Mouse (Mus musculus) small intestine, adult 2 months (tissue): ENCODE measurements at regions not wholly inside any gene's neighbourhood (a gene's known extent, or its start where the extent isn't known, plus 50 kb on each side); places are given as distances from the start of the nearest gene placed in this dataset.

Source experiments
- H3K27ac ChIP-seq: fragments of 200-500 bp; 2 replicates; pipeline ENCODE4 v1.5.1; 2012; ENCODE audit warnings: low read depth, low read length, control low read depth, inconsistent platforms; ENCODE audit not compliant: insufficient read depth
- H3K27me3 ChIP-seq: fragments of 200-500 bp; 2 replicates; pipeline ENCODE4 v1.6.1; 2012; ENCODE audit warnings: mild to moderate bottlenecking, moderate library complexity, low read length, inconsistent platforms; ENCODE audit not compliant: control insufficient read depth, insufficient read depth
- H3K36me3 ChIP-seq: fragments of 200-500 bp; 2 replicates; pipeline ENCODE4 v1.6.1; 2012; ENCODE audit warnings: mild to moderate bottlenecking, low read length, control low read depth, inconsistent platforms; ENCODE audit not compliant: control insufficient read depth, insufficient read depth
- H3K4me1 ChIP-seq: fragments of 200-500 bp; 2 replicates; pipeline ENCODE4 v1.6.1; 2012; ENCODE audit warnings: low read length, inconsistent platforms, mixed read lengths; ENCODE audit not compliant: control insufficient read depth, insufficient read depth, insufficient read length
- H3K4me3 ChIP-seq: fragments of 200-500 bp; 2 replicates; pipeline ENCODE4 v1.5.1; 2012; ENCODE audit warnings: low read depth, mild to moderate bottlenecking, control low read depth, inconsistent platforms, low read length, moderate library complexity
- CTCF ChIP-seq: fragments of 200-500 bp; IDR thresholded peaks from 2 replicates; pipeline ENCODE4 v1.5.1; 2012; ENCODE audit warnings: low read depth, mild to moderate bottlenecking, control low read depth, inconsistent platforms, low read length, moderate library complexity, mixed read lengths; ENCODE audit not compliant: insufficient replicate concordance, insufficient read length; ENCODE audit errors: extremely low read depth
- POLR2A ChIP-seq: fragments of 200-500 bp; IDR thresholded peaks from 2 replicates; pipeline ENCODE4 v1.6.1; 2012; ENCODE audit warnings: low read depth, mild to moderate bottlenecking, control low read depth, inconsistent platforms, low read length, moderate library complexity
- WGBS: fragments of 180-500 bp; shearing (Covaris S2); methylation state at CpG from one replicate; pipeline ENCODE4 v1.1.7; 2018; 5-methylcytosine and 5-hydroxymethylcytosine counted together

DNA sequence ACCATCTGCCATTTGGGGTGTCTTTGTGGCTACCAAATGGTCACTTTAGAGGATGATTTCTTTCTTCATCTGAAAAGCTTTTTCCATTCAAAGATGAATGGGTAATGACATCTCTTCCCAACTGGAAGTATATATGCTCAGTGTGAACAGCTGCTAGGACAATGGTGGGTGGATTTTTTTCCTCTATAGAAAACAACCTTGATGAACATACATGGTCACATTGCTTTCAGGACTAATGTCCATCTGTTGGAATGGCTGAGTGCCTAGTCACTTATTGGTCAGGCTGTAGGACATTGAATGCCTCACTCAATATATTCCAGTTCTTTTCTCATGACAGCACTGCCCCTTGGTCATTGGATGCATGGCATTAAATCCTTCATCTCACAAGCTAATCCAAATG lies 209.0 kb upstream of the Neil3 start:
- no peak overlapping the region for H3K4me3 ChIP-seq
- no peaks in the 10 kb centered on the region for H3K4me1 ChIP-seq
- H3K36me3 ChIP-seq, result no peaks in the 10 kb centered on the region
- H3K27me3 ChIP-seq, result no peaks in the 10 kb centered on the region
- no peak for TF ChIP-seq POLR2A
- TF ChIP-seq CTCF, result no peak
- H3K27ac ChIP-seq, result no peak overlapping the region

- H3K27ac ChIP-seq, result no peak overlapping the region
- H3K4me1 ChIP-seq, result no peaks in the 10 kb centered on the region
- no peaks in the 10 kb centered on the region for H3K27me3 ChIP-seq
- no peaks in the 10 kb centered on the region for H3K36me3 ChIP-seq
- TF ChIP-seq CTCF (no peak), POLR2A (no peak)
- WGBS, result 71% methylated on average over 1 of the region's 1 CpGs
- no peak overlapping the region for H3K4me3 ChIP-seq
Measured at GRCm38 (mm10) chr8:53868567-53868966, 208.8 kb upstream of the Vegfc start.

DNA sequence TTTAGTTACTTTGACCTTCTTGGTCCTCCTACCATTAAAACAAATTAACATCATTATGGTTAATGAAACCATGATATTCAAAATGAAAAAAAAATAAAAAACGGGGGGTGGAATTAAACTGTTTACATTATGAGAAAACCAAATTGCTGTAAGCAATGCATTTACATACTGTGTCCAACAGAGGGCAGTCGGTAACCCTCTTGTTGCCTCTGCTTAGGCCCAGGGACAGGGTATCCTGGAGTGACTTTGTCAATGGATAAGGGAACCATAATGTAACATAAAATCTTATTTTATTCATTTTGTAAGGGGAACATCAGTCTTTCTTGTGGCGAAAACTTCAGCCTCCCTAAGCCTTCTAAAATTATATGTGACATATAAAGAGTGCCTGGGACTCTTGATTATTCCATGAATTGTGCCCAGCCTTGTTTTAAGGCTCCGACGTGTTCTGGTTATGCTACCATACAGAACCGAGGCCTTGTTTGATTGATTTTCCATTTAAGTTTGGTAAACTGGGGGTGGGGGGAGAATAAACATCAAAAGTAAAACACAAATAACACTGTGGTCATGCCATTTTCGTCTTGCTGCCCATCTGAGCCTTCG lies 207.3 kb upstream of the Vegfc start:
- H3K4me1 ChIP-seq, result no peaks in the 10 kb centered on the region
- no peaks in the 10 kb centered on the region for H3K36me3 ChIP-seq
- 60% methylated on average over 8 of the region's 8 CpGs for WGBS
- H3K27ac ChIP-seq, result no peak overlapping the region
- peak; percentile 43; the same call in 1 of the 2 replicates for TF ChIP-seq CTCF
- TF ChIP-seq POLR2A, result no peak
- no peaks in the 10 kb centered on the region for H3K27me3 ChIP-seq
- H3K4me3 ChIP-seq, result no peak overlapping the region

DNA sequence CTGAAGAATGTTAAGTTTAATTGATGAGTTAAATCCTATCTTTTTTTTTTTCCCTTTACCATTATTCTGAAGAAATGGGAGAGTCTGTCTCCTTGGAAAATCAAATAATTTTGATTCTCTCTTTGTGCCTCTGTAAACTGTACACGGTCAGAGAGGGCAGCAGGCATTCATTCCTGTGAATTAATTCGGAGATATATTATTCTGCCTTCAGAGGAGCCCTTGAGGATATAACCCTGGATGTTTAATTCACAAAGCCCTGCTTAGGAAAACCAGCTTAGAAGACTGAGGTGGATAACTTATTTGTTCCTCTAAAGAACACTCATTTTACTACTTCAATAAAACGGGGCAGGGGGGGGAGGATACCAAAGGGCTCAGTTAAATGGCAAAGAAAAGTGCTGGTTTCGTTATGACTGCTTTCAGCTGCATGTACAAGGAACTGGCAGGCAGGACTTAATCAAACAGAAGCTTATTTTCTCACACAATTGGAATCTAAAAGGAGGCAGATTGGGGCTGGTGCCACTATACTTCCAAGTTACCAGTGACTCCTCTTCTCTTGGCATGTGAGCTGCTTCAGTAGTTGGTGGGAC lies 205.3 kb upstream of the Vegfc start:
- Histone ChIP-seq H3K36me3 (no peaks in the 10 kb centered on the region), H3K4me3 (no peak overlapping the region), H3K4me1 (no peaks in the 10 kb centered on the region), H3K27me3 (no peaks in the 10 kb centered on the region), H3K27ac (no peak overlapping the region)
- no peak for TF ChIP-seq CTCF
- 39% methylated on average over 4 of the region's 4 CpGs for WGBS

GRCm38 (mm10) chr8:53878846-53879245 lies 198.6 kb upstream of the Vegfc start:
- Histone ChIP-seq H3K36me3 (no peaks in the 10 kb centered on the region), H3K27me3 (no peaks in the 10 kb centered on the region), H3K4me3 (no peak overlapping the region), H3K4me1 (no peaks in the 10 kb centered on the region), H3K27ac (no peak overlapping the region)
- WGBS, result 82% methylated on average over 7 of the region's 7 CpGs
- TF ChIP-seq POLR2A (no peak), CTCF (no peak)

DNA sequence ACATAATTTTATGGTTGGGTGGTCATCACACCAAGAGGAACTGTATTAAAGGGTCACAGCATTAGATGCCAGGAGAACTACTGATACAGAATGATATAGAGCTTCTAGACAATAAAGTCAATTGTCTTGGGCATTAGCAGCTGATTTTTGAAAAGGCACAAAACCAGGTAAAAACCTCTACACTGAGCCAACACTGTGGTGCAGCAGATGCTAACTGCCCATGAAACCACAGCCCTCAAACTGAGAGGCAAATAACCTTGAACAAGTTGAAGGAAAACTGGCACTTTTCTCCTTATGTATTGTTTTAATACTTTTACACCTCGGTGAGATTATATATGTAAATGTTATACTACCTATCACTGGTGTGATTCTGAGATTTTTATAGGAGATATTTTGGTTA lies 195.9 kb upstream of the Vegfc start:
- H3K27ac ChIP-seq, result no peak overlapping the region
- TF ChIP-seq CTCF (no peak), POLR2A (no peak)
- no peaks in the 10 kb centered on the region for H3K36me3 ChIP-seq
- no peaks in the 10 kb centered on the region for H3K4me1 ChIP-seq
- no peak overlapping the region for H3K4me3 ChIP-seq
- no peaks in the 10 kb centered on the region for H3K27me3 ChIP-seq
- WGBS, result 67% methylated on average over 1 of the region's 1 CpGs

DNA sequence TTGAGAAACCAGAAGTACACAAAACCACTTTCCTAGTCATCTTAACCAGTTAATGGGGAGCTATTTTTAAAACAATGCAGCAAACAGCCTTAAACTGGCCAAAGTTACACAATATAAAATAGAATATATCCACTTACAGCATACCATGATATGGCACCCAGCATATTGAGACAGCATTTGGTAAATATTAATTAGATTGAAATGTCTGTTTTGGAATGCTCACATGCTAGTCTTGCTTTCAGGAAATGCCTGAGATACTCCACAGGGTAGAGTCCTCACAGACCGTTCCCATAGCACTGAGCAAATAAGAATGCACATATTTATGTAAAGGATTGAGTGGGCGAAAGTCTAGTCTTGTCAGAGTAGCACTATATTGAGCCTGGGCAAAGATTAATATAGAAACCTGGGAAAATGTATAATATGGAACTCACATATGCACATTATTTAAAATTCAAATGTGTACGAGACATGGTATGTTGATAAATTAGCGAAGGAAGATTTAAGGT lies 185.1 kb upstream of the Vegfc start:
- H3K27me3 ChIP-seq, result no peaks in the 10 kb centered on the region
- no peak overlapping the region for H3K4me3 ChIP-seq
- H3K36me3 ChIP-seq, result no peaks in the 10 kb centered on the region
- no peak for TF ChIP-seq CTCF
- TF ChIP-seq POLR2A, result no peak
- H3K27ac ChIP-seq, result no peak overlapping the region
- H3K4me1 ChIP-seq, result no peaks in the 10 kb centered on the region
- WGBS, result 74% methylated on average over 4 of the region's 4 CpGs
